Mouse (Mus musculus) lung, adult 18-20 months (tissue): ENCODE results near the gene Myo1b.

Source experiments
- DNase-seq, 2 experiments: peaks; one replicate each; pipeline ENCODE4 v3.0.0; 2022; ENCODE audit warnings: mixed read lengths in 2 of 2

Gene Myo1b

GRCm38 (mm10) chr1:51782091-51782490, 133.8 kb downstream of the Myo1b start:
- peak; percentile 23 to 59 for DNase-seq

- DNase-seq: no peak
Measured at GRCm38 (mm10) chr1:51780357-51780756, 135.5 kb downstream of the Myo1b start.

GRCm38 (mm10) chr1:51778241-51778640, 137.6 kb downstream of the Myo1b start:
- no peak for DNase-seq

- no peak for DNase-seq
Measured at GRCm38 (mm10) chr1:51770504-51770871, 145.4 kb downstream of the Myo1b start.

GRCm38 (mm10) chr1:51769815-51770503, 145.9 kb downstream of the Myo1b start:
- no peak for DNase-seq

- DNase-seq: no peak
Measured at GRCm38 (mm10) chr1:51766271-51766670, 149.6 kb downstream of the Myo1b start.

- DNase-seq: no peak
Measured at GRCm38 (mm10) chr1:51765156-51765555, 150.7 kb downstream of the Myo1b start.

- DNase-seq: peak; percentile 28 to 48
Measured at GRCm38 (mm10) chr1:51759657-51760056, 156.2 kb downstream of the Myo1b start.

GRCm38 (mm10) chr1:51758326-51759109, 157.4 kb downstream of the Myo1b start:
- no peak for DNase-seq

- no peak for DNase-seq
Measured at GRCm38 (mm10) chr1:51753621-51754020, 162.2 kb downstream of the Myo1b start.

GRCm38 (mm10) chr1:51751006-51751405, 164.9 kb downstream of the Myo1b start:
- peak; percentile 18 to 48 for DNase-seq

- DNase-seq: no peak
Measured at GRCm38 (mm10) chr1:51748306-51748705, 167.6 kb downstream of the Myo1b start.

- DNase-seq: peak; percentile 37 to 65
Measured at GRCm38 (mm10) chr1:51747494-51747893, 168.4 kb downstream of the Myo1b start.

GRCm38 (mm10) chr1:51746711-51747240, 169.1 kb downstream of the Myo1b start:
- DNase-seq: no peak

- DNase-seq: no peak
Measured at GRCm38 (mm10) chr1:51743756-51744425, 172.0 kb downstream of the Myo1b start.

GRCm38 (mm10) chr1:51742586-51742985, 173.3 kb downstream of the Myo1b start:
- DNase-seq: no peak

GRCm38 (mm10) chr1:51740626-51741231, 175.1 kb downstream of the Myo1b start:
- DNase-seq: peak in 1 of 2 experiments; percentile 33

GRCm38 (mm10) chr1:51739252-51739852, 176.5 kb downstream of the Myo1b start:
- DNase-seq: peak in 1 of 2 experiments; percentile 38

- no peak for DNase-seq
Measured at GRCm38 (mm10) chr1:51736822-51737221, 179.0 kb downstream of the Myo1b start.

GRCm38 (mm10) chr1:51734721-51735120, 181.2 kb downstream of the Myo1b start:
- no peak for DNase-seq

- no peak for DNase-seq
Measured at GRCm38 (mm10) chr1:51729407-51729806, 186.5 kb downstream of the Myo1b start.

- no peak for DNase-seq
Measured at GRCm38 (mm10) chr1:51728816-51729215, 187.1 kb downstream of the Myo1b start.
